Mouse (Mus musculus) spleen, postnatal 14 days (tissue): ENCODE measurements around the gene Ntmt1.

Experiments
- DNase-seq, 2 experiments: peaks; one replicate each; pipeline ENCODE4 v3.0.0; 2021 to 2022; ENCODE audit warnings: low spot score in 2 of 2

Gene Ntmt1

GRCm38 (mm10) chr2:30807648-30808295, at the start of gene Ntmt1:
TSS of gene Ntmt1 (plus strand) at chr2:30807826.
- peak; percentile 98 for DNase-seq

GRCm38 (mm10) chr2:30758341-30759087, 49.1 kb upstream of the Ntmt1 start:
- peak in 1 of 2 experiments; percentile 32 for DNase-seq

- no peak for DNase-seq
Measured at GRCm38 (mm10) chr2:30759088-30759374, 48.6 kb upstream of the Ntmt1 start.

- DNase-seq, result no peak
Measured at GRCm38 (mm10) chr2:30759442-30759841, 48.2 kb upstream of the Ntmt1 start.

DNA sequence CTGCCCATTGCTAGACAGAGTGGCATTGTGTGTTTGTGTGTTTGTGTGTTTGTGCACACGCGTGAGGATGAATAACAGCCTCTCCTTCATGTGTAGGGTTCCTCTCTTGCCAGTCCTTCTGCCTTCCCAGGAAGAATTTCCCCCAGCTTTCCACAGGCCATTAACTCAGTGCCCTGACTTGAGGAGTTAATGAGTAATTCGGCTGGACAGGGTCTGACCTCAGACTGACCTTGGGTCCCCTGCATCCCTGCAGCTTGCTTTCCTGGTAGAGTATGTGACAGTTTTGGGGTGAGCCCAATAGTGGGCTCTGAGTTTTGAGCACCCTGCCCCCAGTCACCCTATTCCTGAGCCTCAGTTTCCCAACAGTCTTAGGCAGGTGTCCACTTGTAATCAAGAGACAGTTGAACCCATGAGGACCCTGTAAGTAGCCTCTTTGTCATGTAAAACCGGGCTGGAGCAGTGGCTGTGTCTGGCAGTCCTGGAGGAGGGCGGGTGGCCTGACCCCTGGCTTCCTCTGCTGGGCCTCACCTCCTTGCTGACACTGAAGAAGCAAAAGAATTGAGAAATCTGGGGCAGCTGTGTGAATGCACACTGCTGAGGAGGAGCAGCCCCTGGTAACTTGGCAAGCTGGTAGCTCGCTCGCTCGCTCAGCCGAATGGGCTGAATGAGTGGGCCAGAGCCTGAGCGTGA, 47.6 kb upstream of the Ntmt1 start:
- no peak for DNase-seq

GRCm38 (mm10) chr2:30760706-30761105, 46.9 kb upstream of the Ntmt1 start:
- DNase-seq, result no peak

GRCm38 (mm10) chr2:30766446-30766845, 41.2 kb upstream of the Ntmt1 start:
- no peak for DNase-seq

DNA sequence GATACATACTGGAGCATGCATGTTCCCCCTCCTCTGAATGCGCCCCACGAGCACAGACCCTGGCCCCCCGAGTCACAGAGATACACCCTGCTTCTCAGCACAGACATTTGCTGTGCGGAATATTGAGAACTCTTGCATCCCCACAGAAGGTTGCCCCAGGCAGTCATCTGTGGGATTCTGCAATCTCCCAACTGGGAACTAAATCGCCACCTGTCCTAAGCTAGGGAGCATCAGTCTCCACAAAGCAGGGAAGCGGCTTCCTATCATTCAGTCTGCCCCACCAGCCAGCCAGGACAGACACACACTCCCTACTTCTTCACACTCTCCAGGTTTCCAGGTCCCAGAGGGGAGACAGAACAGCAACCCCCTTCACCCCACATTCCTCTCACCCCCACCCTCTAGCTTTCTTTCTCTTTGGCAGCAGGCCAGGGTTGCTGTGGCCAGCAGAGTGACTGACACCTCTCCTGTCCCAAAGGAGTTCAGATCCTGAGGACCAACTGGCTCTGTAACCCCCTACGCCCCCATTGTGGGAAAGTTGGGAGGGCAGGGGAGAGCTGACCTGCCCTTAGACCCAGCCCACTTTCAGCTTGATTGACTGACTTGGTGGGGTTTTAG, 39.9 kb upstream of the Ntmt1 start:
- DNase-seq, result no peak

DNA sequence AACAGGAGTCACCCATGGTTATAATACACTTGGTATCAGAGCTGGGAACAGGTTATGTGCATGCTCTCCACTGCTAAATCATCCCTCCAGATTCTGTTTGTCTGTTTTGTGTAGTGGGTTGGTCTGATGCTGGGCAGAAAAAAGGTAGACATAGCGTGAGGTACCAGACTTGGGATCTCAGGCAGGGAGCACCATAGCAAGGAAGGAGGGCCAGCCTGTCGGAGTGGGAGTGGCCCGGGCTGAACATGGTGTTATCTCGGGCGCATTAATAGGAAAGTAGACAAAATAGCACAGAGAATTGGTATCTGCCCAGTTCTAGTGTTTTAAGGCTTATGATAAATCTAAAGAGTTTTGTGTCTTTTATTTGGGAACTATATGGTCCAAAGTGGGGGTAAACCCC, 39.1 kb upstream of the Ntmt1 start:
- no peak for DNase-seq

DNA sequence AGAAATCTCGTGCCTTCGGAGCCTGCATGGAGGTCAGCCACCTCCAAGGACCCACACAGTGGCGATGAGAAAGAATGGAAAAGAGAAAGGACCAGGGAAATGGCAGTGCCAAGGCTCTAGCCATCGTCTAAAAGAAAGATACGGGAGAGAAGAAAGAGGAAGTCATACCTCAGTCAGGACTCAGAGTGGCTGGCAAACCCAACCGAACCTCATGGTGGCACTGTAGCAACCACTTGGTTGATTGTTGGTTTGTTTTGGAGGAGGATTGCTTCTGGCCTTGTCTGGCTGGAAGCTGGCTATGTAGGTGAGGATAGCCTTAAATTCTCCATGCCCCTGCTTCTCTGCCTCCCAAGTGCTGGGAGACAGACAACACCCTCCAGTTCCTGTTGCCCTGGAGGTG, 38.4 kb upstream of the Ntmt1 start:
- DNase-seq, result peak in 1 of 2 experiments; percentile 14

GRCm38 (mm10) chr2:30771368-30771805, 36.2 kb upstream of the Ntmt1 start:
- DNase-seq, result no peak

DNA sequence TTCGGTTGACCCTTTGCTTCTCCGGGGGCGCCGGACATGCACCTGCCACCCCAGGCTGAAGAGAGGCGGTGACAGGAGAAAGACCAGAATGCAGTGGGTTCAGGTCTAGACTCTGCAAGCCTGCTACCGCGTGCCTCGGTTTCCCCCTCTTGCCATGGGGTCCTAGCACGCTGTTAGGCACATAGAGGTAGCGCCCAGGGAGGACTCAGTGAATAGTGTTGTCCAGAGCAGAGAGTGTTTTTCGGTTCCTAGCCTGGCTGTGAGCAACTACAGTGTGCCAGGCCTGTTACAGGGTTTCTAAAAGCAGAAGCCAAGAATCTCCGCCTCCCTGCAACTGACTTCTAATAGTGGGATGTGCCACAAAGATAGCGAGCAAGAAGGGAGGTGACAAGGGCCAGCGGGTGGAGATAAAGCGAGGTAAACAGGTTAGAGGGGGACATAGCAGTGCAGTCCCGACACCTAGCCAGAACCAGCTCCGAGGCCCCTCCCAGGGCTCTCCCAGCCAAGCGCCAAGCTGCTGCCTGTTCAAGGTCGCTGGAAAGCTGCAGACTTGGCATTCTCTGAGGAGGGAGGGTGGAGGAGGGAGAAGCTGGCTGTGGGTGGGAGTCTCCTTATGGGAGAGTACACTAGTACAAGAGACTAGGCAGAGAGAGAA, 35.7 kb upstream of the Ntmt1 start:
- peak; percentile 45 to 59 for DNase-seq

DNA sequence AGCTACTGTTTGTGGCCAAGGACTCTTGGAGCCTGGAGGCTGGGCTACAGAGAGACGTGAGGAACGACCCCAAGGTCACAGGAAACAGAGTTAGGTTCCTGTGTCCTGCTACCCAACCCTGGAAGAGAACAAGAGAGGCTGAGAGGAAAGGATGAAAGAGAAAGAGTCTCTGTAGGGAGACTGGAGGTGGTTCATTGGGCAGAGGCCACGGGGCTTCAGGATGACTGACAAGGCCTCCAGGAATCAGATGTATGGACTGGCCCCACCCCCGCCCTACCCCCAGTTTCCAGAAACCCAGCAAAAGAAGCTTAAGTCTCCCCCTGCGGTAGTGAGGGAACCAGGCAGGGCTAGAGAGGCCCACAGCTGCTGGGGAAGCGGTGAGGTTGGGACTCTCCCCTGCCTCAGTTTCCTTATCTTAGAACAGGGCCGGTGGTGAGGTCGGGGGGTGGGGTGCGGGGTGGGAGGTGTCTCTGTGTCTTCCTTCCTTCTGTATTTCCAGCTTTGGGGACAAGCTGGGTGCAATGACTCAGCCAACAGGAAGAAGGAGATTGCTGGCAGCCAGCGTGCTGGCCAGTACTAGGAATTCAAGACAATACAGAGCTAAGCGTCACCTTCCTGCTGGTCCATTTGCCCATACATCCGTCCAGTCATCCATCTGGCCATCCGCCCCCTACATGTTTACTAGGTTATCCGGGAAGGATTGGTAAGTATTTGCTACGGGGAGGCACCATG, 34.9 kb upstream of the Ntmt1 start:
- no peak for DNase-seq

GRCm38 (mm10) chr2:30773313-30774005, 34.2 kb upstream of the Ntmt1 start:
- no peak for DNase-seq

- no peak for DNase-seq
Measured at GRCm38 (mm10) chr2:30775955-30776354, 31.7 kb upstream of the Ntmt1 start.

DNA sequence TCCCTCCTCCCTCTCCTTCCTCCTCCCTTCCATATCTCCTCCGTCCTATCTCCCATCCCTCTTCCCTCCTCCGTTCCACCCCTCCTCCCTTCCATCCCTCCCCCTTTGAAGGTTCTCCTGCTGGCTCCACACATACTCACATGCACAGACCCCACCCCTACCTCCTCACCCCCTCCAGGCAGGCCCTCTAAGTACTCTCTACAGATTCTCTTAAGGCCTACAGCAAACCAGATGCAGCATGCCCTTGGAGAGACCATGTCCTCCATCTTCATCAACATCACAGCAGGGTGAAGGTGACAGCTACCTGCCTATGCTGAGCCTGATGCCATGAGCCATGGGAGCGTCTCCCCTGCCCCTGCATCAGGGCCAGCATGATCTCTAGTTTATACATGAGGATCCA, 30.4 kb upstream of the Ntmt1 start:
- no peak for DNase-seq

- DNase-seq, result no peak
Measured at GRCm38 (mm10) chr2:30778235-30778634, 29.4 kb upstream of the Ntmt1 start.

DNA sequence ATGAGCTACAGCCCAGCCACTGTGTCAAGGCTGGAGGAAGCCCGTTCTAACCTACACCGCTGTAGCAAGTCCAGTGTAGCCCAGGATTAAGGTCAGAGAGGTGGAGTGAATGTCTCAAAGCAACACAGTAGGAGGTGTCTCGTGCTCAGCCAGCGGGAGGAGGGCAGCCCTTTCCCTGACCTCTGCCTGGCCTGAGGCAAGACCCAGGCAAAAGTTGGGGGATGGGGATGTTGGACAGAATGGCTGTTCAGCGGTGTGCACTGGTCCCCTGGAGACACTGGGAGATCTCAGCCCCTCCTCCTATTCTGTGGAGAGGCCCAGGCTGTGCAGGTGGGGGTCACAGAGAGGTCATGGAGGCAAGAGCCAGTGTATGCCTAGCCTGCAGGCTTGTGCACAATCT, 28.4 kb upstream of the Ntmt1 start:
- DNase-seq, result no peak

- no peak for DNase-seq
Measured at GRCm38 (mm10) chr2:30782312-30783290, 25.0 kb upstream of the Ntmt1 start.

DNA sequence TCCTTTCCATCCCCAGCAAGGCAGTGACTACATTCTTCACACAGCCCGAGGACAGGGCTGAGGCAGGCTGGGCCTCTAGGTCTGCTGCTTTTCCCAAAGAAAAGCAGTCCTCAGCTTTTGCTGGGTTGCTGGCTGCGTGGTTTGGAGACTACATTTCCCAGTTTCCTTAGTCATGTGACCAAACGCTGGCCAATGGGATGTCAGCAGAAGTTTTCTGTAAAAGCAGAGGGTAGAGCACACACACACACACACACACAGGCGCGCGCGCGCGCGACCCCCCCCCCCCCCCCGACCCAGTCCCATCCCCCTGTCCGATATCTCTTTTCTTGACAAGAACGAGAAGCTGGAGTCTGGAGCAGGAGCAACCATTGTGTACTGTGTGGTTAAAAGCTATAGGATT, 24.3 kb upstream of the Ntmt1 start:
- DNase-seq, result no peak
